Mouse (Mus musculus): ENCODE measurements around the gene Csgalnact2. TPM values are rescaled to one million over a fixed set of nuclear protein-coding genes. Genes with fewer than 3 reads are reported as not detected.

Csgalnact2 gene
- total and polyA plus RNA-seq, 3 experiments: 4.3 to 20.4 (median 17.6) TPM

DNA sequence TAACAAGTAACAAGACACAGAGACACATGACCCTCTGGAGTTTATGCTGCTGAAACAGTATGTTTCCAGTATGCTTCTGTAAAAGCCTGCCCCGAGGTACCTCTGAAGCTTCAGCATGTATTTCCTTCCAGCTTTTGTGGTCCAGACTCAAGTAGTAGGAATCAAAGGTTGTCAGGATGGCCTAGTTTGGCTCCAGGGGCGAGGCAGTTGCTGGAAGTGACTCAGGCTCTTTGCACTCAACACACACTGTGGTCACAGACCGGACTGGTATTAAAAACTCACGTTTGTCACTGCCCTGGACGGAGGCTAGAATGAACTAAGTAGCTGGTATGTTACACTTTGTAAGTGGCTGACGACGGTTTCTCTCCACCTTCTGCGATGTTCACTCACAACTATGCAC, 12.0 kb upstream of the Csgalnact2 start:
- intact Hi-C loops (cut with DNase I): no loop called here
- no peaks in the 10 kb centered on the region for H3K36me3 ChIP-seq (ENCODE audit: control insufficient read depth, insufficient read depth, low read length)
- 74% methylated on average over 8 of the region's 8 CpGs for WGBS
- H3K4me1 ChIP-seq (ENCODE audit: control insufficient read depth, insufficient read depth, low read length): no peaks in the 10 kb centered on the region
- DNase-seq: no peak
- TF ChIP-seq EP300 (IDR thresholded peaks at IDR 0.05; ENCODE audit: insufficient read depth, low read depth, low read length) (no peak), POLR2A (IDR thresholded peaks at IDR 0.05; ENCODE audit: insufficient read depth, low read depth, low read length) (no peak), CTCF (IDR thresholded peaks at IDR 0.05) (no peak)
- no peak overlapping the region for H3K4me3 ChIP-seq
- no peaks in the 10 kb centered on the region for H3K27me3 ChIP-seq (ENCODE audit: control insufficient read depth, insufficient read depth, low read length)
- no peak overlapping the region for H3K27ac ChIP-seq
- no peaks in the 10 kb centered on the region for H3K79me2 ChIP-seq (replicated peaks; ENCODE audit: control insufficient read depth, insufficient read depth, low read length)
- no peak overlapping the region for H3K9ac ChIP-seq (ENCODE audit: low read depth, low read length)

DNA sequence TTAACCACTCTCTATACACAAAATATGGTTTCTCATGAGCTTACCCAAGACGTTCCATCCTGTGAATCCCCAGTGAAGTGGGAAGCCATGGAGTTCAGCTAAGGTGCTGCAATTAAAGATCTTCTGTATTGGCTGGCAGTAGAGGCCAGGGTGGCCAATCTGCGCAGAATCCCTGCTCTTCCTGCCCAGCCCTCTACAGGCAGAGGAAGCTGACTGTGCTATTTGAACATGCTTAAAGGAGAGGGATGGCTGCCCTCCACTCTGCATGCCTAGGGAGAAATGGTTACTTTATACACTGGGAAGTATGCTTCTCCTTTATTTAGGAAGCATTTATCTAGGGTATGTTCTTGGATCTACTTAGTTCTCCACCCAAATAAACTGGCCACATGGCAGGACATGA, 11.6 kb upstream of the Csgalnact2 start:
- Histone ChIP-seq H3K27ac (no peak overlapping the region), H3K9ac (ENCODE audit: low read depth, low read length) (no peak overlapping the region), H3K4me1 (ENCODE audit: control insufficient read depth, insufficient read depth, low read length) (no peaks in the 10 kb centered on the region), H3K27me3 (ENCODE audit: control insufficient read depth, insufficient read depth, low read length) (no peaks in the 10 kb centered on the region), H3K36me3 (ENCODE audit: control insufficient read depth, insufficient read depth, low read length) (no peaks in the 10 kb centered on the region), H3K79me2 (replicated peaks; ENCODE audit: control insufficient read depth, insufficient read depth, low read length) (no peaks in the 10 kb centered on the region), H3K4me3 (no peak overlapping the region)
- TF ChIP-seq EP300 (IDR thresholded peaks at IDR 0.05; ENCODE audit: insufficient read depth, low read depth, low read length) (no peak), CTCF (IDR thresholded peaks at IDR 0.05) (no peak), POLR2A (IDR thresholded peaks at IDR 0.05; ENCODE audit: insufficient read depth, low read depth, low read length) (no peak)
- DNase-seq: no peak
- 78% methylated on average over 2 of the region's 2 CpGs for WGBS
- intact Hi-C loops (cut with DNase I): no loop called here

DNA sequence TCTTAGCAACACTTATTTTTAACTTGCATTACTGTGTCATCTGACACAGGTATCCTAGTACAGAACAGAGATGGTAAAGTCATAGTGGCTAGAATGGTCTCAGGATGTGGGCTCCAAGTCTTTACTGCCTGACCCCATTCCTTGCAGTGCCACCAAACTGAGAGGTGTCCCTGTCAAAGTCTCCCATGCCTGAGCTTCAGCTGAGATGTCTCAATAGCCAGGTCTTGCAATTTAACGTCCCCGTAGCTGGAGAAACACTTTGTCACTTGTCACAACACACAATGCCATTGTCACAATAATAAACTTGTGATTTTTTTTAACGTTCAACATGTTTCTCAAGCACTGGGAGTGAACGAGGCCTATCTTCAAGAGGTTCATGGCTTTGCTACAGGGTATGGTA, 11.2 kb upstream of the Csgalnact2 start:
- WGBS: 87% methylated on average over 4 of the region's 4 CpGs

DNA sequence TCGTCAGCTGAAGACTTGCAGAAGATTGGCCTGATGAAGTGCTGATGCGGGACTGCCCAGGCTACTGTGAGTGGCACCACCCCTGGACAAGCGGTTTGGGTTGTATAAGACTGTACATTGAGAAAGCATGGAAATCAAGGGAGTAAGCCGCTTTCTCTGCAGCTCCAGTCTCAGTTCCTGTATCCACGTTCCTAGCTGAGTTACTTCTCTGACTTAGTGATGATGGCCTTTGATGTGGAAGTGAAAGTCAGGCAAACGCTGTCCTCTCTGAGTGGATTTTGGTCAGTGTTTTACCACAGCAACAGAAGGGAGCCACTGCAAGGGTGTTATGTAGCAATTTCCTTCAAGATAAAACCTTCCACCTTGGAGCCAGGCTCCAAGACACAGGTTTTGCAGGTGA, 2.0 kb upstream of the Csgalnact2 start:
- no peak overlapping the region for H3K9ac ChIP-seq (ENCODE audit: low read depth, low read length)
- no peaks in the 10 kb centered on the region; the same call in 1 of the 2 replicates for H3K79me2 ChIP-seq (replicated peaks; ENCODE audit: control insufficient read depth, insufficient read depth, low read length)
- WGBS: 73% methylated on average over 6 of the region's 6 CpGs
- no peak for TF ChIP-seq CTCF (IDR thresholded peaks at IDR 0.05)
- TF ChIP-seq EP300 (IDR thresholded peaks at IDR 0.05; ENCODE audit: insufficient read depth, low read depth, low read length): no peak
- no peak for TF ChIP-seq POLR2A (IDR thresholded peaks at IDR 0.05; ENCODE audit: insufficient read depth, low read depth, low read length)
- no peak for DNase-seq
- no peak overlapping the region for H3K27ac ChIP-seq
- no peaks in the 10 kb centered on the region for H3K27me3 ChIP-seq (ENCODE audit: control insufficient read depth, insufficient read depth, low read length)
- H3K4me1 ChIP-seq (ENCODE audit: control insufficient read depth, insufficient read depth, low read length): peaks cover 2% of the 10 kb centered on the region
- intact Hi-C loops (cut with DNase I): no loop called here
- H3K4me3 ChIP-seq: no peak overlapping the region
- H3K36me3 ChIP-seq (ENCODE audit: control insufficient read depth, insufficient read depth, low read length): no peaks in the 10 kb centered on the region

More for the DNA sequence above, 11.2 kb upstream of the Csgalnact2 start:
- H3K79me2 ChIP-seq (replicated peaks; ENCODE audit: control insufficient read depth, insufficient read depth, low read length): no peaks in the 10 kb centered on the region
- no peaks in the 10 kb centered on the region for H3K27me3 ChIP-seq (ENCODE audit: control insufficient read depth, insufficient read depth, low read length)
- no peak for DNase-seq
- H3K4me1 ChIP-seq (ENCODE audit: control insufficient read depth, insufficient read depth, low read length): no peaks in the 10 kb centered on the region
- no peak overlapping the region for H3K27ac ChIP-seq
- TF ChIP-seq EP300 (IDR thresholded peaks at IDR 0.05; ENCODE audit: insufficient read depth, low read depth, low read length): no peak
- no peak for TF ChIP-seq CTCF (IDR thresholded peaks at IDR 0.05)
- TF ChIP-seq POLR2A (IDR thresholded peaks at IDR 0.05; ENCODE audit: insufficient read depth, low read depth, low read length): no peak
- no peak overlapping the region for H3K9ac ChIP-seq (ENCODE audit: low read depth, low read length)
- H3K4me3 ChIP-seq: no peak overlapping the region
- intact Hi-C loops (cut with DNase I): no loop called here
- H3K36me3 ChIP-seq (ENCODE audit: control insufficient read depth, insufficient read depth, low read length): no peaks in the 10 kb centered on the region

DNA sequence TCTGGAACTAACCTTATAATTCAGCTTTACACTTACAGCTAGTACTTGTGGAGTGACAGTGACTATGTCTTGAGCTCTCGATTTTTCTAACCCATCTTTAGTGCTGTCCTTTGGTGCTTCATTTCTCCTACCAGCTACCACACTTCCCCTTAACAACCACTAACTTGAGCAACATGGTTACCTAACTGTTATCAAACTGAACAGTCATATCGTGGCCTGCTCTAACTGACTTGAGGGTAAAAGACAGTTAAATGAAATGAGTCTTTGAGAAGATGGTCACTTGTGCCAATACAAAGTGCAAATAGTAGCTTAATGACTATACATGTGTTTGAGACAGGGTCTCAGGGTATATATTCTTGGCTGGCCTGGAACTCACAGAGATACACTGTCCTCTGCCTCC, 1.8 kb downstream of the Csgalnact2 start:
- Histone ChIP-seq H3K27me3 (ENCODE audit: control insufficient read depth, insufficient read depth, low read length) (no peaks in the 10 kb centered on the region), H3K9ac (ENCODE audit: low read depth, low read length) (no peak overlapping the region), H3K27ac (no peak overlapping the region), H3K36me3 (ENCODE audit: control insufficient read depth, insufficient read depth, low read length) (no peaks in the 10 kb centered on the region), H3K4me3 (no peak overlapping the region), H3K4me1 (ENCODE audit: control insufficient read depth, insufficient read depth, low read length) (peaks cover 2% of the 10 kb centered on the region), H3K79me2 (replicated peaks; ENCODE audit: control insufficient read depth, insufficient read depth, low read length) (peaks cover 2% of the 10 kb centered on the region)
- WGBS: 66% methylated on average over 2 of the region's 2 CpGs
- intact Hi-C loops (cut with DNase I): no loop called here
- TF ChIP-seq EP300 (IDR thresholded peaks at IDR 0.05; ENCODE audit: insufficient read depth, low read depth, low read length): no peak
- no peak for TF ChIP-seq CTCF (IDR thresholded peaks at IDR 0.05)
- no peak for TF ChIP-seq POLR2A (IDR thresholded peaks at IDR 0.05; ENCODE audit: insufficient read depth, low read depth, low read length)
- DNase-seq: no peak

DNA sequence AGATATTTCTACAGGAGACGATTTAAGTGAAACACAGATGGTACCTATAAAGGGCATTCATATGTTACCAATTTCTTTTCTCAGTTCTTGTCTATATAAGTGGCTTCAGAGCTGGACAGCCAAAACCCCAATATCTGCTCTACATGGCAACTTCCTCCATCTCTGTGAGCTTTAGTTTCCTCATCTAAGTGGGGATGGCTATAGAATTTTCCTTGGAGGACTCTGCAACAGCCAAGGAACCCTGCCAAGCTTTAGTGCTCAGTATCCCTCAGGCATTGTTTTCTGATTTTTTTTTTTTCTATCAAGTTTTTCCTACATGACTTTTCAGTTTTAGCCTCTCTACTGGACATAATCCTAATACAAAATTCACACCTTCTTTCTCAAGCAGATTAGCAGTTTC, 4.5 kb downstream of the Csgalnact2 start:
- H3K27me3 ChIP-seq (ENCODE audit: control insufficient read depth, insufficient read depth, low read length): no peaks in the 10 kb centered on the region
- intact Hi-C loops (cut with DNase I): no loop called here
- WGBS: 89% methylated on average over 1 of the region's 1 CpGs
- H3K9ac ChIP-seq (ENCODE audit: low read depth, low read length): no peak overlapping the region
- no peak for DNase-seq
- H3K4me1 ChIP-seq (ENCODE audit: control insufficient read depth, insufficient read depth, low read length): peaks cover 3% of the 10 kb centered on the region
- peaks cover 2% of the 10 kb centered on the region for H3K79me2 ChIP-seq (replicated peaks; ENCODE audit: control insufficient read depth, insufficient read depth, low read length)
- H3K4me3 ChIP-seq: no peak overlapping the region
- H3K36me3 ChIP-seq (ENCODE audit: control insufficient read depth, insufficient read depth, low read length): no peaks in the 10 kb centered on the region
- no peak overlapping the region for H3K27ac ChIP-seq
- TF ChIP-seq EP300 (IDR thresholded peaks at IDR 0.05; ENCODE audit: insufficient read depth, low read depth, low read length) (no peak), CTCF (IDR thresholded peaks at IDR 0.05) (no peak), POLR2A (IDR thresholded peaks at IDR 0.05; ENCODE audit: insufficient read depth, low read depth, low read length) (no peak)
